Mouse (Mus musculus): ENCODE data around the gene Tom1. TPM values are rescaled to one million over a fixed set of nuclear protein-coding genes. Genes with fewer than 3 reads are reported as not detected.

Gene Tom1
- 10 to 100 TPM; 40.7 to 41.8 TPM for total RNA-seq (2021)
- long read RNA-seq, experiment 1, transcript Tom1-202 (15 exons, 2,267 nt) = major isoform, 36 of 52 reads
- long read RNA-seq, experiment 1, partial matches to known transcripts = 1 of 52 reads
- long read RNA-seq, experiment 1, other reads (novel, unspliced or antisense) = 15 of 52 reads
- long read RNA-seq, experiment 2, transcript Tom1-202 (15 exons, 2,267 nt) = major isoform, 32 of 48 reads
- long read RNA-seq, experiment 2, partial matches to known transcripts = 2 of 48 reads
- long read RNA-seq, experiment 2, other reads (novel, unspliced or antisense) = 14 of 48 reads

- peak; percentile 99 to 100 for DNase-seq (ENCODE audit: low spot score in 2 of 2)
- intact Hi-C loops (cut with DNase I) = no loop called here
These were observed at the start of gene Tom1 for GRCm38 (mm10) chr8:75033511-75034243. TSS of gene Tom1 (plus strand) at chr8:75033705.

GRCm38 (mm10) chr8:74987436-74987835, 46.1 kb upstream of the Tom1 start:
- intact Hi-C loops (cut with DNase I) = no loop called here
- no peak for DNase-seq (ENCODE audit: low spot score in 2 of 2)

GRCm38 (mm10) chr8:74990021-74990420, 43.5 kb upstream of the Tom1 start:
- DNase-seq (ENCODE audit: low spot score in 2 of 2) = no peak
- intact Hi-C loops (cut with DNase I) = no loop called here

- DNase-seq (ENCODE audit: low spot score in 2 of 2) = no peak
- intact Hi-C loops (cut with DNase I) = no loop called here
These were observed 40.4 kb upstream of the Tom1 start, which contains the start of gene Hmgxb4 for GRCm38 (mm10) chr8:74993081-74993474. TSS of gene Hmgxb4 (plus strand) at chr8:74993356.

GRCm38 (mm10) chr8:74993475-74994451, 39.7 kb upstream of the Tom1 start:
- intact Hi-C loops (cut with DNase I) = no loop called here
- peak; percentile 85 to 89 for DNase-seq (ENCODE audit: low spot score in 2 of 2)

- intact Hi-C loops (cut with DNase I) = no loop called here
- DNase-seq (ENCODE audit: low spot score in 2 of 2) = no peak
These were observed 39.0 kb upstream of the Tom1 start for GRCm38 (mm10) chr8:74994540-74994939.

- intact Hi-C loops (cut with DNase I) = no loop called here
- DNase-seq (ENCODE audit: low spot score in 2 of 2) = no peak
These were observed 33.1 kb upstream of the Tom1 start for GRCm38 (mm10) chr8:75000431-75000830.

GRCm38 (mm10) chr8:75008826-75009225, 24.7 kb upstream of the Tom1 start:
- intact Hi-C loops (cut with DNase I) = no loop called here
- no peak for DNase-seq (ENCODE audit: low spot score in 2 of 2)

- intact Hi-C loops (cut with DNase I) = no loop called here
- DNase-seq (ENCODE audit: low spot score in 2 of 2) = no peak
These were observed 19.9 kb upstream of the Tom1 start for GRCm38 (mm10) chr8:75013557-75013956.

- intact Hi-C loops (cut with DNase I) = no loop called here
- DNase-seq (ENCODE audit: low spot score in 2 of 2) = no peak
These were observed 19.5 kb upstream of the Tom1 start for GRCm38 (mm10) chr8:75013964-75014363.

GRCm38 (mm10) chr8:75015981-75016380, 17.5 kb upstream of the Tom1 start:
- no peak for DNase-seq (ENCODE audit: low spot score in 2 of 2)
- intact Hi-C loops (cut with DNase I) = no loop called here

GRCm38 (mm10) chr8:75016422-75016821, 17.1 kb upstream of the Tom1 start:
- intact Hi-C loops (cut with DNase I) = no loop called here
- no peak for DNase-seq (ENCODE audit: low spot score in 2 of 2)

GRCm38 (mm10) chr8:75018274-75018972, 15.1 kb upstream of the Tom1 start:
- intact Hi-C loops (cut with DNase I) = no loop called here
- DNase-seq (ENCODE audit: low spot score in 2 of 2) = no peak

- intact Hi-C loops (cut with DNase I) = no loop called here
- DNase-seq (ENCODE audit: low spot score in 2 of 2) = no peak
These were observed 9.7 kb upstream of the Tom1 start for GRCm38 (mm10) chr8:75023660-75024316.

- no peak for DNase-seq (ENCODE audit: low spot score in 2 of 2)
- intact Hi-C loops (cut with DNase I) = no loop called here
These were observed 7.7 kb upstream of the Tom1 start for GRCm38 (mm10) chr8:75025809-75026208.

GRCm38 (mm10) chr8:75030453-75031024, 3.0 kb upstream of the Tom1 start:
- DNase-seq (ENCODE audit: low spot score in 2 of 2) = no peak
- intact Hi-C loops (cut with DNase I) = no loop called here

- DNase-seq (ENCODE audit: low spot score in 2 of 2) = no peak
- intact Hi-C loops (cut with DNase I) = no loop called here
These were observed 544 bp upstream of the Tom1 start for GRCm38 (mm10) chr8:75032961-75033360.

- DNase-seq (ENCODE audit: low spot score in 2 of 2) = no peak
These were observed 780 bp downstream of the Tom1 start for GRCm38 (mm10) chr8:75034285-75034684.

More at GRCm38 (mm10) chr8:75034285-75034684, 780 bp downstream of the Tom1 start:
- intact Hi-C loops (cut with DNase I) = no loop called here
